11 mouse cellular contexts compared by ENCODE assay signal in genomic region chr7:105761813-105762484, GRCm38 (mm10). TPM values are rescaled to one million over a fixed set of nuclear protein-coding genes. Genes with fewer than 3 reads are reported as not detected.
A peak's percentile ranks its signal among the peaks of the same experiment; 100 is the strongest.
DNase-seq lines count a peak whose midpoint lies in the region; ATAC-seq and TF ChIP-seq lines count a peak whose summit lies in the region.
"Had no signal": no experiment of that assay in that cellular context is flagged by ENCODE, and none has a peak within 500 bp of the region (broad histone marks: within the 10 kb centered on the region; RNA-seq: fewer than 3 reads in every experiment).

No protein-coding gene starts in this region.

- WGBS in heart, embryonic 12.5 days: 24% methylated on average over 51 of the region's 51 CpGs
- WGBS in liver, embryonic 15.5 days (ENCODE audit: insufficient replicate concordance): 15% methylated on average over 51 of the region's 51 CpGs

- H3K36me3 ChIP-seq in heart, embryonic 12.5 days: peaks cover 71% of the 10 kb centered on the region
- H3K36me3 ChIP-seq in testis, adult 2 months (ENCODE audit: control insufficient read depth, insufficient read depth, low read length): no peaks in the 10 kb centered on the region; the same call in 1 of the 2 replicates
- no peaks in the 10 kb centered on the region for H3K36me3 ChIP-seq in liver, embryonic 15.5 days (replicated peaks)
- H3K36me3 ChIP-seq: G1E had no signal

- peaks cover 9% of the 10 kb centered on the region; the same call in 1 of the 2 replicates for H3K4me1 ChIP-seq in heart, embryonic 12.5 days (replicated peaks)
- H3K4me1 ChIP-seq in testis, adult 2 months (ENCODE audit: control insufficient read depth, insufficient read depth, low read length): peaks cover 14% of the 10 kb centered on the region
- H3K4me1 ChIP-seq in liver, embryonic 15.5 days (replicated peaks): peaks cover 7% of the 10 kb centered on the region; the same call in 1 of the 2 replicates

- peaks cover 34% of the 10 kb centered on the region for H3K27me3 ChIP-seq in heart, embryonic 12.5 days (replicated peaks)
- no peaks in the 10 kb centered on the region for H3K27me3 ChIP-seq in testis, adult 2 months (ENCODE audit: control insufficient read depth, insufficient read depth, low read length)
- peaks cover 35% of the 10 kb centered on the region for H3K27me3 ChIP-seq in liver, embryonic 15.5 days

- TF ChIP-seq POLR2A in testis, adult 2 months (IDR thresholded peaks at IDR 0.05; ENCODE audit: control insufficient read depth, low read depth, low read length): no peak

- TF ChIP-seq CTCF in testis, adult 2 months (IDR thresholded peaks at IDR 0.05; ENCODE audit: control insufficient read depth, insufficient read depth, insufficient replicate concordance, low read depth, low read length): no peak

- H3K9ac ChIP-seq in heart, embryonic 12.5 days: peak overlapping the region; percentile 30; the same call in 1 of the 2 replicates
- H3K9ac ChIP-seq in liver, embryonic 15.5 days: no peak overlapping the region

- H3K4me3 ChIP-seq in heart, embryonic 12.5 days: peak overlapping the region; percentile 43
- peak overlapping the region; percentile 74 for H3K4me3 ChIP-seq in testis, adult 2 months (ENCODE audit: control insufficient read depth, low read depth, low read length)
- peak overlapping the region; percentile 36 for H3K4me3 ChIP-seq in liver, embryonic 15.5 days (replicated peaks)

- peak overlapping the region; percentile 81 for H3K4me2 ChIP-seq in heart, embryonic 12.5 days
- H3K4me2 ChIP-seq in liver, embryonic 15.5 days: peak overlapping the region; percentile 62

- ATAC-seq in heart, embryonic 12.5 days (ENCODE audit: insufficient number of reproducible peaks, low FRiP score): 0 out of 2 replicates have a peak, but pooled peaks have one; percentile 18
- peak; percentile 40 for ATAC-seq in liver, embryonic 15.5 days (ENCODE audit: insufficient read depth)

- no peaks in the 10 kb centered on the region for H3K9me3 ChIP-seq in heart, embryonic 12.5 days (replicated peaks)
- H3K9me3 ChIP-seq in liver, embryonic 15.5 days (replicated peaks): no peaks in the 10 kb centered on the region
- H3K9me3 ChIP-seq: G1E had no signal

- DNase-seq in heart, adult 18-20 months: no peak
- DNase-seq in testis, postnatal 10 days (ENCODE audit: low spot score): no peak
- no peak for DNase-seq in ovary, postnatal 10 days (ENCODE audit: low spot score)
- no peak for DNase-seq in left cerebral cortex, adult 9 months (ENCODE audit: low spot score in 2 of 2)
- no peak for DNase-seq in ovary, postnatal 14 days (ENCODE audit: low spot score)
- DNase-seq: cerebellum, adult 8-10 months; thymus, adult 18-20 months had no signal

- no peak overlapping the region for H3K27ac ChIP-seq in heart, embryonic 12.5 days (ENCODE audit: poor library complexity, severe bottlenecking)
- H3K27ac ChIP-seq in testis, adult 2 months (ENCODE audit: control insufficient read depth, insufficient read depth, low read depth, low read length): no peak overlapping the region
- no peak overlapping the region for H3K27ac ChIP-seq in liver, embryonic 15.5 days (replicated peaks)

RNA-seq across cellular contexts. Expression of gene Tpp1, which starts 9.9 kb away (rescaled TPM):
- polyA plus RNA-seq in heart, embryonic 12.5 days (2016; fragmentation: Nextera tagmentation; extraction: Ambion mirVana): 87.7 and 97.8 TPM in 2 replicates
- 10 to 100 TPM; 39.1 to 52.2 TPM for total RNA-seq in heart, adult 18-20 months (2021)
- polyA plus RNA-seq in testis, adult 2 months (2012; rRNA removed): 9.9 and 10.5 TPM in 2 replicates
- polyA plus RNA-seq in liver, embryonic 15.5 days (2015; fragmentation: Nextera tagmentation; extraction: Ambion mirVana): 59.4 and 62.5 TPM in 2 replicates

RNA-seq across cellular contexts. Expression of gene Taf10, which starts 17.8 kb away (rescaled TPM):
- 142 and 160 TPM in 2 replicates for polyA plus RNA-seq in heart, embryonic 12.5 days (2016; fragmentation: Nextera tagmentation; extraction: Ambion mirVana)
- total RNA-seq in heart, adult 18-20 months (2021): 100 to 1,000 TPM in 1 of 2 experiments, 10 to 100 TPM in 1; 94.8 to 120 TPM
- polyA plus RNA-seq in testis, adult 2 months (2012; rRNA removed): 472 and 503 TPM in 2 replicates
- polyA plus RNA-seq in liver, embryonic 15.5 days (2015; fragmentation: Nextera tagmentation; extraction: Ambion mirVana): 110 and 117 TPM in 2 replicates

RNA-seq across cellular contexts. Expression of gene Rrp8, which starts 24.8 kb away (rescaled TPM):
- polyA plus RNA-seq in heart, embryonic 12.5 days (2016; fragmentation: Nextera tagmentation; extraction: Ambion mirVana): 29.1 and 30.9 TPM in 2 replicates
- 10 to 100 TPM in 1 of 2 experiments, 1 to 10 TPM in 1; 9.6 to 14.5 TPM for total RNA-seq in heart, adult 18-20 months (2021)
- polyA plus RNA-seq in testis, adult 2 months (2012; rRNA removed): 2.1 and 2.4 TPM in 2 replicates
- 10.7 and 12.6 TPM in 2 replicates for polyA plus RNA-seq in liver, embryonic 15.5 days (2015; fragmentation: Nextera tagmentation; extraction: Ambion mirVana)

RNA-seq across cellular contexts. Expression of gene Dchs1, which starts 25.5 kb away (rescaled TPM):
- 8.7 and 9.4 TPM in 2 replicates for polyA plus RNA-seq in heart, embryonic 12.5 days (2016; fragmentation: Nextera tagmentation; extraction: Ambion mirVana)
- total RNA-seq in heart, adult 18-20 months (2021): 1 to 10 TPM; 6.0 to 7.3 TPM
- 3.2 and 5.5 TPM in 2 replicates for polyA plus RNA-seq in testis, adult 2 months (2012; rRNA removed)
- polyA plus RNA-seq in liver, embryonic 15.5 days (2015; fragmentation: Nextera tagmentation; extraction: Ambion mirVana): 0.76 and 0.82 TPM in 2 replicates
- polyA plus RNA-seq: G1E had no signal

RNA-seq across cellular contexts. Expression of gene Ilk, which starts 25.6 kb away (rescaled TPM):
- 384 and 391 TPM in 2 replicates for polyA plus RNA-seq in heart, embryonic 12.5 days (2016; fragmentation: Nextera tagmentation; extraction: Ambion mirVana)
- 10 to 100 TPM; 75.0 to 75.7 TPM for total RNA-seq in heart, adult 18-20 months (2021)
- 42.9 and 44.0 TPM in 2 replicates for polyA plus RNA-seq in testis, adult 2 months (2012; rRNA removed)
- polyA plus RNA-seq in liver, embryonic 15.5 days (2015; fragmentation: Nextera tagmentation; extraction: Ambion mirVana): 120 and 127 TPM in 2 replicates
